Mouse (Mus musculus) CH12.LX (cell line): ENCODE measurements at regions not wholly inside any gene's neighbourhood (a gene's known extent, or its start where the extent isn't known, plus 50 kb on each side); places are given as distances from the start of the nearest gene placed in this dataset.

Experiments
- DNase-seq: peaks from one replicate; pipeline ENCODE4 v3.0.0-alpha.2; 2013; ENCODE audit errors: extremely low read depth
- H3K27ac ChIP-seq: 2 replicates; pipeline ENCODE4 v1.5.1; 2012; ENCODE audit warnings: low read depth, mild to moderate bottlenecking, control low read depth, moderate library complexity; ENCODE audit not compliant: insufficient read depth
- H3K27me3 ChIP-seq: replicated peaks from 2 replicates; pipeline ENCODE3; 2012; ENCODE audit warnings: inconsistent platforms
- H3K36me3 ChIP-seq, 2 experiments: replicated peaks in 1 of 2; 2 replicates each; pipeline versions ENCODE3 to v1.6.1; 2012; ENCODE audit warnings: inconsistent platforms in 1 of 2, low read length in 1 of 2, mild to moderate bottlenecking in 1 of 2, mixed read lengths in 1 of 2, moderate library complexity in 1 of 2; ENCODE audit not compliant: control insufficient read depth in 1 of 2, insufficient read depth in 1 of 2
- H3K4me1 ChIP-seq, 2 experiments: 2 replicates each; pipeline ENCODE4 v1.6.1; 2012; ENCODE audit warnings: inconsistent platforms in 1 of 2, moderate library complexity in 1 of 2; ENCODE audit not compliant: insufficient read depth in 2 of 2, control insufficient read depth in 1 of 2
- H3K4me2 ChIP-seq: 2 replicates; pipeline ENCODE4 v1.6.1; 2012; ENCODE audit warnings: low read depth, mild to moderate bottlenecking, control low read depth; ENCODE audit not compliant: poor library complexity, insufficient read depth, severe bottlenecking
- H3K4me3 ChIP-seq, 3 experiments: fragments of 150-350 bp in 1 of 3; sonication (generic) in 1 of 3; replicated peaks in 1 of 3; 2 replicates each; pipeline versions ENCODE3 to v1.5.1; 2011 to 2012; ENCODE audit warnings: low read depth in 2 of 3, low read length in 2 of 3, mild to moderate bottlenecking in 2 of 3, moderate library complexity in 2 of 3, control low read depth in 1 of 3, improper control_type of control experiment in 1 of 3, inconsistent platforms in 1 of 3, mixed read lengths in 1 of 3; ENCODE audit not compliant: poor library complexity in 1 of 3
- H3K79me2 ChIP-seq: replicated peaks from 2 replicates; pipeline ENCODE4 v1.6.1; 2012; ENCODE audit warnings: mild to moderate bottlenecking, moderate library complexity; ENCODE audit not compliant: control insufficient read depth, poor library complexity, insufficient read depth, severe bottlenecking; ENCODE audit errors: extremely low read depth
- H3K9ac ChIP-seq: 2 replicates; pipeline ENCODE4 v1.6.1; 2012; ENCODE audit warnings: low read depth, mild to moderate bottlenecking, control low read depth, moderate library complexity; ENCODE audit not compliant: insufficient read depth
- H3K9me3 ChIP-seq: replicated peaks from 2 replicates; pipeline ENCODE3; 2012; ENCODE audit warnings: low read length, inconsistent platforms, mixed read lengths
- BHLHE40 ChIP-seq: IDR thresholded peaks from 2 replicates; pipeline ENCODE4 v1.6.1; 2011; ENCODE audit warnings: mild to moderate bottlenecking, low read depth, low read length, improper control_type of control experiment
- CHD1 ChIP-seq: IDR thresholded peaks from 2 replicates; pipeline ENCODE4 v1.6.1; 2012; ENCODE audit warnings: low read depth, low read length, improper control_type of control experiment, inconsistent platforms
- CHD2 ChIP-seq: IDR thresholded peaks from 2 replicates; pipeline ENCODE4 v1.6.1; 2011; ENCODE audit warnings: low read length, improper control_type of control experiment
- CTCF ChIP-seq, 2 experiments: IDR thresholded peaks in 1 of 2; conservative IDR thresholded peaks in 1 of 2; 2 replicates each; pipeline ENCODE4 v1.5.1; 2011 to 2012; ENCODE audit warnings: low read depth in 2 of 2, low read length in 2 of 2, improper control_type of control experiment in 1 of 2, inconsistent platforms in 1 of 2, mild to moderate bottlenecking in 1 of 2, moderate library complexity in 1 of 2
- ELF1 ChIP-seq: IDR thresholded peaks from 2 replicates; pipeline ENCODE4 v1.6.1; 2014; ENCODE audit warnings: low read depth, mild to moderate bottlenecking, inconsistent platforms, low read length, improper control_type of control experiment
- EP300 ChIP-seq: IDR thresholded peaks from 2 replicates; pipeline ENCODE4 v1.6.1; 2011; ENCODE audit warnings: low read length, improper control_type of control experiment
- ETS1 ChIP-seq: conservative IDR thresholded peaks from 2 replicates; pipeline ENCODE4 v1.6.1; 2012; ENCODE audit warnings: low read depth, mild to moderate bottlenecking, inconsistent platforms, low read length, improper control_type of control experiment, moderate library complexity
- IRF4 ChIP-seq: IDR thresholded peaks from 2 replicates; pipeline ENCODE4 v1.6.1; 2014; ENCODE audit warnings: low read depth, mild to moderate bottlenecking, inconsistent platforms, low read length, improper control_type of control experiment
- JUN ChIP-seq: IDR thresholded peaks from 2 replicates; pipeline ENCODE4 v1.6.1; 2011; ENCODE audit warnings: low read depth, mild to moderate bottlenecking, low read length, improper control_type of control experiment, moderate library complexity; ENCODE audit not compliant: insufficient read depth
- JUND ChIP-seq: conservative IDR thresholded peaks from 2 replicates; pipeline ENCODE4 v1.6.1; 2011; ENCODE audit warnings: low read depth, low read length, improper control_type of control experiment
- KAT2A ChIP-seq: IDR thresholded peaks from 2 replicates; pipeline ENCODE4 v1.6.1; 2012; ENCODE audit warnings: low read length, improper control_type of control experiment, inconsistent platforms; ENCODE audit not compliant: insufficient replicate concordance
- MAFK ChIP-seq: IDR thresholded peaks from 2 replicates; pipeline ENCODE4 v1.6.1; 2011; ENCODE audit warnings: low read length, improper control_type of control experiment; ENCODE audit not compliant: insufficient replicate concordance
- MAX ChIP-seq: IDR thresholded peaks from 2 replicates; pipeline ENCODE4 v1.6.1; 2011; ENCODE audit warnings: low read length, improper control_type of control experiment
- MAZ ChIP-seq: IDR thresholded peaks from 2 replicates; pipeline ENCODE4 v1.6.1; 2012; ENCODE audit warnings: low read depth, mild to moderate bottlenecking, inconsistent platforms, low read length, improper control_type of control experiment, moderate library complexity
- MEF2A ChIP-seq: IDR thresholded peaks from 2 replicates; pipeline ENCODE4 v1.6.1; 2014; ENCODE audit warnings: low read depth, mild to moderate bottlenecking, inconsistent platforms, low read length, improper control_type of control experiment, borderline replicate concordance
- MYC ChIP-seq: IDR thresholded peaks from 2 replicates; pipeline ENCODE4 v1.6.1; 2011; ENCODE audit warnings: low read depth, mild to moderate bottlenecking, improper control_type of control experiment, low read length
- NELFE ChIP-seq: IDR thresholded peaks from 2 replicates; pipeline ENCODE4 v1.6.1; 2011; ENCODE audit warnings: low read depth, low read length, improper control_type of control experiment
- POLR2A ChIP-seq: IDR thresholded peaks from 2 replicates; pipeline ENCODE4 v1.6.1; 2011; ENCODE audit warnings: low read depth, mild to moderate bottlenecking, improper control_type of control experiment, low read length
- POLR2AphosphoS2 ChIP-seq: IDR thresholded peaks from 2 replicates; pipeline ENCODE4 v1.6.1; 2011; ENCODE audit warnings: low read depth, low read length, improper control_type of control experiment
- RAD21 ChIP-seq: IDR thresholded peaks from 2 replicates; pipeline ENCODE4 v1.6.1; 2011; ENCODE audit warnings: low read depth, mild to moderate bottlenecking, low read length, improper control_type of control experiment, moderate library complexity
- SIN3A ChIP-seq: IDR thresholded peaks from 2 replicates; pipeline ENCODE4 v1.6.1; 2012; ENCODE audit warnings: low read length, improper control_type of control experiment, inconsistent platforms
- SMC3 ChIP-seq: IDR thresholded peaks from 2 replicates; pipeline ENCODE4 v1.6.1; 2011; ENCODE audit warnings: low read depth, low read length, improper control_type of control experiment
- USF1 ChIP-seq: IDR thresholded peaks from 2 replicates; pipeline ENCODE4 v1.6.1; 2014; ENCODE audit warnings: low read depth, mild to moderate bottlenecking, inconsistent platforms, low read length, improper control_type of control experiment
- ZC3H11A ChIP-seq: IDR thresholded peaks from 2 replicates; pipeline ENCODE4 v1.6.1; 2012; ENCODE audit warnings: low read depth, mild to moderate bottlenecking, inconsistent platforms, low read length, improper control_type of control experiment
- ZKSCAN1 ChIP-seq: IDR thresholded peaks from 2 replicates; pipeline ENCODE4 v1.6.1; 2012; ENCODE audit warnings: low read depth, inconsistent platforms, low read length, improper control_type of control experiment, borderline replicate concordance
- ZNF384 ChIP-seq: IDR thresholded peaks from 2 replicates; pipeline ENCODE4 v1.6.1; 2012; ENCODE audit warnings: low read depth, low read length, improper control_type of control experiment, inconsistent platforms
- dilution Hi-C: fragments of 300-500 bp; cut with MboI; formaldehyde crosslinking; loops from 2 replicates; pipeline ENCODE4 v1.14.3; 2020; ENCODE audit warnings: low sequenced_read_pairs; ENCODE audit not compliant: extremely low pct_unique_long_range_greater_than_20kb, extremely low pct_ligation_motif_present
- in situ Hi-C: fragments of 300-500 bp; cut with MboI; formaldehyde crosslinking; loops from 3 replicates; pipeline ENCODE4 v1.14.3; 2019; ENCODE audit warnings: low sequenced_read_pairs, low pct_ligation_motif_present, low pct_unique_long_range_greater_than_20kb, mixed read lengths

DNA sequence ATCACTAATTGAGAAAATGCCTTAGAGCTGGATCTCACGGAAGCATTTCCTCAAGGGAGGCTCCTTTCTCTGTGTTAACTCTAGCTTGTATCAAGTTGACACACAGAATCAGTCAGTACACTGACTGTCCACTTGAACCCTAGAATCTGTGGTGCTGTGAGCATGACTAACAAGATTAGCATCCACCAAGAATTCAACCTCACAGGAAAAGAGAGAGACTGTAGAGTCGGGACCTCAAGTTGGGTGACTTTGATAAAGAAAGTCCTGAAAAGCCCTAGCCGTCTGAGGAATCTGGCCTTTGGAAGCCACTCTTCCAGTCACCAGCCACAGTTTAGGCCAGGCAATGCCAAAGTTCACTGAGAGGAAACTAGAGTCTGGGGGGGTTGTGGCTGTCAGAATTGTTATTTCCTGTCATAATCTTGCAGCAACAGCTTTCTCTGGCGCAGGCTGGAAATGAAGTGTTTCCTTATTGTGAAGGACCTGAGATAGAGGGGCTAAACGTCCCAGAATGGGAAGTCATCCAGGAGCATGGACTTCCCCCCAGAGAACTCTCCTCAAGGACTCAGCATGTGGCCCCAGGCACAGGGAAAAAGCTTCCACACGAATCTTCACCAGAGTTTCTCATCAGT, 97.9 kb downstream of the Irs2 start:
- no peaks in the 10 kb centered on the region for H3K27me3 ChIP-seq
- no peaks in the 10 kb centered on the region; a peak in 1 of 4 replicates for H3K4me1 ChIP-seq
- H3K9ac ChIP-seq, result no peak overlapping the region
- no peak overlapping the region for H3K4me2 ChIP-seq
- TF ChIP-seq SIN3A (no peak), JUND (no peak), ZC3H11A (no peak), POLR2AphosphoS2 (no peak), MAZ (no peak), ZNF384 (no peak), IRF4 (no peak), JUN (no peak), CTCF (conservative IDR thresholded peaks at IDR 0.05 in 1 of 2, IDR thresholded peaks at IDR 0.05 in 1 of 2; ENCODE audit: low read depth in 2 of 2, low read length in 2 of 2) (no peak), NELFE (no peak), BHLHE40 (no peak), MAX (no peak), CHD2 (no peak), CHD1 (no peak), MYC (no peak), POLR2A (no peak), EP300 (no peak)
- DNase-seq, result no peak
- H3K27ac ChIP-seq, result no peak overlapping the region
- no peaks in the 10 kb centered on the region for H3K36me3 ChIP-seq
- dilution Hi-C loops (no loop called here), in situ Hi-C loops (no loop called here)
- no peaks in the 10 kb centered on the region for H3K9me3 ChIP-seq
- H3K79me2 ChIP-seq, result no peaks in the 10 kb centered on the region
- H3K4me3 ChIP-seq, result no peak overlapping the region

DNA sequence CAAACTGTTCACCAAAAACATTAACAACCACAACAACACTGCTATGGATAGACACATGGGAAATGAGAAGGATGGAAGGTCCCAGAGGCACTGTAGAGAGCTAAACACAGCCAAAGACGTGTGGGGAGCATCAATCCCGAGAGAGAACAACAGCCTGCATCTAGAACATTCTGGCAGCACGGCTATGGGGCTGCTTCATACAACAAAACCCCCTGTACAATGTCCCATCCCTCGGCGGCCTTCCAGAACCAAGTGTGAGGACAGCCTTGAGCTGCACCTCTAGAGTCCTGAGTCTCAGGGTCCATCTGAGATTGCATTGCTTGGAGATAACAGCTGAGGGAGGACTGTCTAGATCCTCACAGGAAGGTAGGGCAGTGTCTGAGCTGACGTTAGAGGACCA, 99.1 kb downstream of the Irs2 start:
- dilution Hi-C loops, result no loop called here
- in situ Hi-C loops, result no loop called here

More for the DNA sequence above, 99.1 kb downstream of the Irs2 start:
- no peak for DNase-seq
- Histone ChIP-seq H3K79me2 (no peaks in the 10 kb centered on the region), H3K9me3 (no peaks in the 10 kb centered on the region), H3K9ac (no peak overlapping the region), H3K27me3 (no peaks in the 10 kb centered on the region), H3K36me3 (no peaks in the 10 kb centered on the region), H3K4me2 (no peak overlapping the region), H3K4me1 (no peaks in the 10 kb centered on the region; a peak in 1 of 4 replicates), H3K27ac (no peak overlapping the region), H3K4me3 (no peak overlapping the region)
- TF ChIP-seq CHD1 (no peak), CTCF (conservative IDR thresholded peaks at IDR 0.05 in 1 of 2, IDR thresholded peaks at IDR 0.05 in 1 of 2; ENCODE audit: low read depth in 2 of 2, low read length in 2 of 2) (no peak), MEF2A (no peak), RAD21 (no peak), ETS1 (no peak), SMC3 (no peak), CHD2 (no peak), ELF1 (no peak), IRF4 (no peak), MAZ (no peak), USF1 (no peak), BHLHE40 (no peak), ZNF384 (no peak), KAT2A (no peak), MAFK (no peak), ZKSCAN1 (no peak)
